Mouse (Mus musculus) liver, adult 2 months (tissue): ENCODE data around the gene Triobp. TPM values are rescaled to one million over a fixed set of nuclear protein-coding genes. Genes with fewer than 3 reads are reported as not detected.

Experiments
- DNase-seq: peaks from one replicate; pipeline ENCODE4 v3.0.0-alpha.2; 2011; ENCODE audit warnings: low read depth, low spot score; ENCODE audit errors: extremely low read depth
- H3K27ac ChIP-seq: fragments of 200-500 bp; replicated peaks from 2 replicates; pipeline ENCODE4 v1.5.1; 2012; ENCODE audit warnings: low read depth, mild to moderate bottlenecking, control low read depth, inconsistent platforms, low read length; ENCODE audit not compliant: insufficient read depth
- H3K27me3 ChIP-seq: fragments of 200-500 bp; 2 replicates; pipeline ENCODE4 v1.6.1; 2012; ENCODE audit warnings: mild to moderate bottlenecking, moderate library complexity, low read length, inconsistent platforms; ENCODE audit not compliant: control insufficient read depth, insufficient read depth
- H3K36me3 ChIP-seq: fragments of 200-500 bp; 2 replicates; pipeline ENCODE4 v1.6.1; 2012; ENCODE audit warnings: low read length, inconsistent platforms; ENCODE audit not compliant: control insufficient read depth, insufficient read depth
- H3K4me1 ChIP-seq: fragments of 200-500 bp; 2 replicates; pipeline ENCODE4 v1.6.1; 2011; ENCODE audit warnings: low read length; ENCODE audit not compliant: control insufficient read depth, insufficient read depth
- H3K4me3 ChIP-seq: fragments of 200-500 bp; 2 replicates; pipeline ENCODE4 v1.5.1; 2011; ENCODE audit warnings: low read depth, mild to moderate bottlenecking, control low read depth, low read length, moderate library complexity; ENCODE audit not compliant: insufficient read depth
- H3K79me2 ChIP-seq: fragments of 200-500 bp; 2 replicates; pipeline ENCODE4 v1.6.1; 2012; ENCODE audit warnings: inconsistent platforms, mild to moderate bottlenecking, low read length, moderate library complexity; ENCODE audit not compliant: control insufficient read depth, insufficient read depth
- H3K9ac ChIP-seq: fragments of 200-500 bp; 2 replicates; pipeline ENCODE4 v1.6.1; 2012; ENCODE audit warnings: low read depth, mild to moderate bottlenecking, control low read depth, inconsistent platforms, low read length
- CTCF ChIP-seq: fragments of 200-500 bp; IDR thresholded peaks from 2 replicates; pipeline ENCODE4 v1.5.1; 2011; ENCODE audit warnings: low read depth, low read length, control low read depth
- POLR2A ChIP-seq: fragments of 200-500 bp; IDR thresholded peaks from 2 replicates; pipeline ENCODE4 v1.6.1; 2011; ENCODE audit warnings: low read length, control low read depth; ENCODE audit not compliant: insufficient read depth; ENCODE audit errors: extremely low read depth
- WGBS: fragments of 180-500 bp; shearing (Covaris S2); methylation state at CpG from one replicate; pipeline ENCODE4 v1.1.7; 2018; 5-methylcytosine and 5-hydroxymethylcytosine counted together
- polyA plus RNA-seq: library from polyadenylated mRNA; depleted of rRNA; stranded (reverse); fragments of >200 nt; gene quantifications from 2 replicates; pipeline ENCODE4 v1.2.3, GENCODE M21; 2012
- total RNA-seq: library from RNA; depleted of rRNA; stranded (reverse); fragments of >200 nt; gene quantifications from 2 replicates; pipeline ENCODE4 v1.2.3, GENCODE M21; 2014

Gene Triobp
- total and polyA plus RNA-seq, 2 experiments: 11.9 to 19.9 TPM

DNA sequence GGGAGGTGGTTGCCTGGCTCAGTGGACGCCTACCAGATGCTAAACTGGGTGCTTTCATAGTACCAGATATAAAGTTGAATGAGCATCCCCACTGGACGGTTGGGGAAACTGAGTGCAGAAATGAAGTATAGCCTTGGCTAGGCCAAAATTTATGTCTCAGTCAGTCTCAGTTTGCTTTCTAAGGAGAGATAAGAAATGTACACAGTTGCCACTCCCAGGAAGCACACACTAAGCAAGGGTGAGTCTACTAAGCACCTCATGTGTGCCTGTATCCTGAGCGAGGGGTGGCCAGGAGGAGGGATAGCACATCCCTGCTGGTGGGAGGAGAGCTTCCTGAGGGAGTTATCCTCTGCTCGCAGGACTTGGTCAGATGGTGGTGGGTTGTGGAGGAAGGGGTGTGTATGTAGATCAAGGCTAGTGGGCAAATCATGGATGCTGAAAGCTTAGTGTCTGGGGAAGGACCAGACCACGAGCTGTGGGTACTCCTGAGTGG, 36.8 kb downstream of the Triobp start:
- Histone ChIP-seq H3K9ac (no peak overlapping the region), H3K4me3 (peak overlapping the region; percentile 99; the same call in 1 of the 2 replicates), H3K27me3 (no peaks in the 10 kb centered on the region), H3K79me2 (peaks cover 25% of the 10 kb centered on the region; the same call in 1 of the 2 replicates), H3K4me1 (peaks cover 6% of the 10 kb centered on the region; the same call in 1 of the 2 replicates), H3K36me3 (no peaks in the 10 kb centered on the region), H3K27ac (no peak overlapping the region)
- DNase-seq: no peak
- WGBS: 63% methylated on average over 5 of the region's 5 CpGs
- TF ChIP-seq POLR2A: no peak
- no peak for TF ChIP-seq CTCF

DNA sequence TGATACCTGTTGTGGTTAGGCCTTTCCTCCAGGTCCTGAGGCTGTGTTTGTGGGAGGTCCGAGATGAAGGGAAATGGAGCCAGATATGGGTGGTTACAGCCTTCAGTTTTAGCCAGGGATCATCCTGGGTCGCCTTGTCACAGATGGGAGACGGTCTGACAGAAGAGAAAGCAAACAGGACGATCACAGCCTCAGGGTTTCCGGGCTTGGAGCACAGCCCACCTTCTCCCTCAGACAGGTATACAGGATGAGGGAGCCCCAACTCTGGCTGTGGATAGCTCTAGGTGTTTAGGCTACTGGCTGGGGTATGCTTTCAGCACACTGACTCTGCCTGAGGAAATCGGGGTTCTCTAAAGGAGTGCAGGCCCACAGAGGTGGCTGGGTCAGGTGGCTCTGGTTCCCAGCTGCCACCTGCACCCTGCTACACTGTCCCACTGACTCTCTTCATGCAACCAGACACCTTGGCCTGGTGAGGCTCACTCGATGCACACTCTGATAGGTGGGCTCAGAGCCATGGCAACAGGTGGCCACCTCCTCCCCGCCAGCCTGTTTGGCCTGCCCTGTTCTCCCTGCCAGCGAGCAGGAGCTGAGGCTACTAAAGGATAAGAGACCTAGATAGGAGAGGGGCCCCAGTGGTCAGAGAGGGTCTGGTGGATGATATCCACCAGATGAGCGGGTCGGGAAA, 39.2 kb downstream of the Triobp start:
- no peak for DNase-seq
- TF ChIP-seq CTCF: no peak
- TF ChIP-seq POLR2A: no peak
- H3K9ac ChIP-seq: no peak overlapping the region
- H3K27ac ChIP-seq: no peak overlapping the region
- H3K4me1 ChIP-seq: peaks cover 6% of the 10 kb centered on the region; the same call in 1 of the 2 replicates
- peaks cover 28% of the 10 kb centered on the region; the same call in 1 of the 2 replicates for H3K79me2 ChIP-seq
- H3K27me3 ChIP-seq: no peaks in the 10 kb centered on the region
- no peak overlapping the region for H3K4me3 ChIP-seq
- WGBS: 71% methylated on average over 11 of the region's 11 CpGs
- H3K36me3 ChIP-seq: peaks cover 2% of the 10 kb centered on the region; the same call in 1 of the 2 replicates

DNA sequence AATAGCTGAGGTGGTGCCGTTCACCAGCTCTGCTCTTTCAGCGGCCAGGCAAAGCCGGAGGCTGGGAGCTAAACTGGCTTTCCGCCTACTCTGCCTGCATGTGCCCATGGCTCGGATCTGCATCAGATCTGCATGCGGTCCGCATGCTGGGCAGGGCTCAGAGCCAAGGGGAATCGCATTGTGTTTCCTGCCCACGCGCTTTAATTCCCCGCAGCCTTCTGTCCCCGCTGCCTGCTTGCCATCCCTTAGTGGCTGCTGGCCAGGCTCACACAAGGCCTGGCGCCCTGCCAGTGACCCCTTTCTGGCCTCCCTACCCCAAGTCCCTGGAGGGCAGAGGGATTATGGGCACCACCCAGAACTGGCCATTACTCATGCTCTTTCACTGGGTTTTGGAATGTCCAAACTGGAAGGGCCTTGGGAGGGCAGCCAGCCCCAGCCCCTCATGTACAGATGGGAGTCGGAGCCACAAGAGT, 41.0 kb downstream of the Triobp start:
- Histone ChIP-seq H3K9ac (no peak overlapping the region), H3K36me3 (peaks cover 5% of the 10 kb centered on the region; the same call in 1 of the 2 replicates), H3K27ac (no peak overlapping the region), H3K4me1 (peaks cover 3% of the 10 kb centered on the region; the same call in 1 of the 2 replicates), H3K4me3 (no peak overlapping the region), H3K79me2 (peaks cover 24% of the 10 kb centered on the region; the same call in 1 of the 2 replicates), H3K27me3 (no peaks in the 10 kb centered on the region)
- no peak for TF ChIP-seq CTCF
- no peak for DNase-seq
- WGBS: 62% methylated on average over 14 of the region's 14 CpGs

DNA sequence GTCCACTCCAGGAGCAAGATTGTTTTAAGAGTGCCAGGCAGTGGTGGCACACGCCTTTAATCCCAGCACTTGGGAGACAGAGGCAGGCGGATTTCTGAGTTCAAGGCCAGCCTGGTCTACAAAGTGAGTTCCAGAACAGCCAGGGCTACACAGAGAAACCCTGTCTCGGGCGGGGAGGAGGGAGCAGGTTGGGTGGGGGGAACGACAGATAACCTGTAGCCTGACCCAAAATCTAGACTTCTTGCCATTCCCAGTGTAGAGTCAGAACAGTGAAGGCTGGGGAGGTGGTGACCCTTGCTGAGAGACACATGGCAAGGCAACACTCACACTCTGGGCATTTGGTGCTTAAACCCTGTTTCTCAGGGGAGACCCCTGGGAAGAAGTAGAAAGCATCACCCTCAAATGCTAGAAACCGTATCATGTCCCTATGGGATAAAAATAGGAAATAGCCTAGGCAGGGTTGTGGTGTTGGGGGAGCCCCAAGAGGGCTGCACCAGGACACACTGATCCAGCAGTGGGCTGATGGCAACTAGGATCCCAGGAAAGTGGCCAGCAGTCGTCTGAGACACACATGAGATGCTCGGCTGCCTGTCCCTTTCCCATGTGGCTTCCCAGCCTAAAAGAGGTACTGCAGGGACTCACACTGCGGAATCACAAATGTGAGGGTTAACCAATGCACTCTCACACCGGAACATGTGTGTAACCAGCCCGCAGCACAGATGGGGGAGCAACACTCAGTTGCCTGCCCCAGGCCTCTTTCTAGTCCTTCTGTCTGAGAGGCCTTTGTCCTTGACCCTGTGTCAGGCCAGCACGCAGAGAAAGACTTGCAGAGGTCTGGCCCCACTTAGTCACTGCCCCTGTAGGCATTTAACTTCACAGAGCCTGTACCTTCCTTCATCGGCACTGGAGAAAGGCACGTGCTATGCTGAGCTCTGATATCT, 41.9 kb downstream of the Triobp start:
- Histone ChIP-seq H3K36me3 (peaks cover 5% of the 10 kb centered on the region; the same call in 1 of the 2 replicates), H3K79me2 (peaks cover 16% of the 10 kb centered on the region; the same call in 1 of the 2 replicates), H3K27me3 (no peaks in the 10 kb centered on the region), H3K9ac (no peak overlapping the region), H3K4me1 (no peaks in the 10 kb centered on the region; the same call in 1 of the 2 replicates), H3K27ac (no peak overlapping the region), H3K4me3 (no peak overlapping the region)
- no peak for DNase-seq
- WGBS: 94% methylated on average over 14 of the region's 14 CpGs
- no peak for TF ChIP-seq POLR2A
- no peak for TF ChIP-seq CTCF

DNA sequence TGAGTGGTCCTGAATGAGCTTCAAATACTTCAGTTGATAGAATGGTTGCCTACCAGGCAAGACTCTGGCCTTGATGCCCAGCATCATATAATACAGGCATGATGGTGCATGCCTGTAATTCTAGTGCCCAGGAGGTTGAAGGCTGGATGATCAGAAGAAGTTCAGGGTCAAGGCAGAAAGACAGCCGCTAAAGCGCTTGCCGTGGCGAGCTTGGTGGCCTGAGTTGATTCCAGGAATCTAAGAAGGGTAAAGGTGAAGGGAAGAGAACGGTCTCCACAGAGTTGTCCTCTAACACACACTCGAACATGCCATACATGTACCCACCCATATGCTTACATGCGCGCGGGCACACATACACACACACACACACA, 42.6 kb downstream of the Triobp start:
- no peak overlapping the region for H3K27ac ChIP-seq
- no peak overlapping the region for H3K4me3 ChIP-seq
- no peak overlapping the region for H3K9ac ChIP-seq
- DNase-seq: no peak
- H3K79me2 ChIP-seq: peaks cover 11% of the 10 kb centered on the region; the same call in 1 of the 2 replicates
- peaks cover 5% of the 10 kb centered on the region; the same call in 1 of the 2 replicates for H3K36me3 ChIP-seq
- 73% methylated on average over 9 of the region's 9 CpGs for WGBS
- TF ChIP-seq CTCF (no peak), POLR2A (no peak)
- no peaks in the 10 kb centered on the region for H3K27me3 ChIP-seq
- no peaks in the 10 kb centered on the region; the same call in 1 of the 2 replicates for H3K4me1 ChIP-seq
